Mouse (Mus musculus) intestine, embryonic 16.5 days (tissue): ENCODE data around the gene Camta1. TPM values are rescaled to one million over a fixed set of nuclear protein-coding genes. Genes with fewer than 3 reads are reported as not detected.

Experiments
- ATAC-seq: fragments of 200-750 bp; cut with Nextera tagmentation; 2 replicates; pipeline ENCODE4 v1.8.0; 2017; ENCODE audit warnings: moderate TSS enrichment, moderate library complexity
- H3K27ac ChIP-seq: fragments of 300-500 bp; sonication (generic); 2 replicates; pipeline ENCODE4 v1.5.1; 2014; ENCODE audit warnings: mild to moderate bottlenecking, low read length
- H3K27me3 ChIP-seq: fragments of 300-500 bp; sonication (generic); replicated peaks from 2 replicates; pipeline ENCODE4 v1.6.1; 2014; ENCODE audit warnings: low read length, control low read depth, mixed read lengths; ENCODE audit not compliant: control insufficient read depth, insufficient read depth
- H3K36me3 ChIP-seq: fragments of 300-500 bp; sonication (generic); 2 replicates; pipeline ENCODE4 v1.6.1; 2014; ENCODE audit warnings: low read length, control low read depth; ENCODE audit not compliant: control insufficient read depth, insufficient read depth
- H3K4me1 ChIP-seq: fragments of 300-500 bp; sonication (generic); 2 replicates; pipeline ENCODE4 v1.6.1; 2014; ENCODE audit warnings: low read length, control low read depth, mixed read lengths; ENCODE audit not compliant: control insufficient read depth, insufficient read depth
- H3K4me2 ChIP-seq: fragments of 300-500 bp; sonication (generic); 2 replicates; pipeline ENCODE4 v1.6.1; 2014; ENCODE audit warnings: low read depth, low read length, control low read depth
- H3K4me3 ChIP-seq: fragments of 300-500 bp; sonication (generic); 2 replicates; pipeline ENCODE4 v1.5.1; 2014; ENCODE audit warnings: mild to moderate bottlenecking, low read length
- H3K9ac ChIP-seq: fragments of 300-500 bp; sonication (generic); 2 replicates; pipeline ENCODE4 v1.6.1; 2014; ENCODE audit warnings: low read depth, low read length
- H3K9me3 ChIP-seq: fragments of 300-500 bp; sonication (generic); 2 replicates; pipeline ENCODE4 v1.6.1; 2016; ENCODE audit warnings: low read length, control low read depth; ENCODE audit not compliant: control insufficient read depth
- WGBS: fragments of 180-500 bp; shearing (Covaris S2); extraction: QIAGEN DNeasy Blood & Tissue Kit; methylation state at CpG from one replicate; pipeline ENCODE4 v1.1.7; 2014; 5-methylcytosine and 5-hydroxymethylcytosine counted together
- polyA plus RNA-seq: library from polyadenylated mRNA; unstranded; fragments of >200 nt; fragmentation: Nextera tagmentation; extraction: Ambion mirVana; gene quantifications from 2 replicates; pipeline ENCODE4 v1.2.1, GENCODE M21; 2015

The Camta1 gene
- polyA plus RNA-seq, 1 experiment from 2014 or later, result 69.1 TPM

DNA sequence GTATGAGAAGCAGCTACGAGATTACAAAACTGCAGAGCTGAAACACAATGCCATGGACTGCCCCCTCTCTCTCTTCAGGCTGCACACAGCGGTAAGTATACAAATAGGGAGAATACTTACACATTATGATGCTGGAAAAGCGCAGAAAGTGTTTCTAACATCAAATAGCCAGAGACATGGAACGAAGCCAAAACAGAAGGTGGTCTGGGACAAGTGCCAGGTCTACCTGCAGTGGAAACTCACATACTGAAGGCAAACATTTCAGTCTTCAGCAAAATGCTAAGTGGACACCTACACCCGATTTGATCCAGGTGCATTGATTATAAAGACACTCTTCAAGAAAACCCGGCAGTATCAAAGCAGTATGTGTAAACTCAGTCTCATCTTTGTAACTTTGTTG is 84.2 kb downstream of the Camta1 start:
- Histone ChIP-seq H3K27ac (no peak overlapping the region), H3K27me3 (no peaks in the 10 kb centered on the region), H3K9ac (no peak overlapping the region), H3K4me3 (no peak overlapping the region), H3K9me3 (no peaks in the 10 kb centered on the region), H3K4me2 (no peak overlapping the region), H3K36me3 (no peaks in the 10 kb centered on the region), H3K4me1 (no peaks in the 10 kb centered on the region)
- no peak for ATAC-seq
- 67% methylated on average over 6 of the region's 6 CpGs for WGBS

DNA sequence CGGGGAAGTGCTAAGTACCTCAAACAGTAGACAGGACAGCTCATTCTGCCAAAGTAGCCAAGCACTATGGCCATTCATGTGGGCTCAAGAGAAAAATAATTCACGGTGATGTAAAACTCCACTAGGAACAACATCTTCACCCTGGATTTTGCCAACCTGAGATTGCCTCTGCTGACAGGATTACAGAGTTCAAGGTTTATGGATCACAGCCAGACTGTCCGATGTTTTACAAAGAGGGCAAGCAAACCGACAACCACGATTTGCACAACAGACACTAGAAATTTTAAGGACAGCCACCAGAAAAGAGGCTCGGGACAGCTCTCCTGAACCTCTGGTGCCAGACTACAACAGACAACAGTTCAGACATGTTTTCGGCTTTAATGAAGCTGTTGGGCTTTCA is 86.2 kb downstream of the Camta1 start:
- no peaks in the 10 kb centered on the region for H3K4me1 ChIP-seq
- H3K4me3 ChIP-seq, result no peak overlapping the region
- H3K27me3 ChIP-seq, result no peaks in the 10 kb centered on the region
- H3K36me3 ChIP-seq, result no peaks in the 10 kb centered on the region
- no peak overlapping the region for H3K4me2 ChIP-seq
- no peak overlapping the region for H3K27ac ChIP-seq
- no peak for ATAC-seq
- H3K9me3 ChIP-seq, result no peaks in the 10 kb centered on the region
- no peak overlapping the region for H3K9ac ChIP-seq
- WGBS, result 84% methylated on average over 7 of the region's 7 CpGs

DNA sequence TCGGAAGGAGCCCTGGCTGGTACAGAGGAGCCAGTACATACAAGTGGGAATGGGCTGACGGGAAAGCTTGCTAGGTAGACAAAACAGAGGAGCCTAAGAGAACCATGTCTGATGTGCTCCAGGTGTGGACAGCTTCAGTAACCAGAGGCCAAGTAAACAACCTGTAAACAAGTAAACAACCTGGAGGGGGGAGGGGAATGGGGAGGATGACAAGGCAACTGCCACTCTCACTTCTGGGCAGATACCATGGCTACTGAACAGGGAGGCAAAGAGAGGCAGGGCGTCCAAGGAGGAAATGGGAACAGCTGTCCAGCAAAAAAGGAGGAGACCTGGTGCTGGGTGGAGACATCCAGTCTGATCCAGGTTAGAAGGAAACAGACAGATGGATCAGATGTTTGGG is 88.0 kb downstream of the Camta1 start:
- 71% methylated on average over 3 of the region's 3 CpGs for WGBS
- no peak overlapping the region for H3K27ac ChIP-seq
- no peak for ATAC-seq
- H3K4me3 ChIP-seq, result no peak overlapping the region
- no peaks in the 10 kb centered on the region for H3K9me3 ChIP-seq
- no peaks in the 10 kb centered on the region for H3K4me1 ChIP-seq
- no peaks in the 10 kb centered on the region for H3K36me3 ChIP-seq
- no peaks in the 10 kb centered on the region for H3K27me3 ChIP-seq
- no peak overlapping the region for H3K4me2 ChIP-seq
- no peak overlapping the region for H3K9ac ChIP-seq

DNA sequence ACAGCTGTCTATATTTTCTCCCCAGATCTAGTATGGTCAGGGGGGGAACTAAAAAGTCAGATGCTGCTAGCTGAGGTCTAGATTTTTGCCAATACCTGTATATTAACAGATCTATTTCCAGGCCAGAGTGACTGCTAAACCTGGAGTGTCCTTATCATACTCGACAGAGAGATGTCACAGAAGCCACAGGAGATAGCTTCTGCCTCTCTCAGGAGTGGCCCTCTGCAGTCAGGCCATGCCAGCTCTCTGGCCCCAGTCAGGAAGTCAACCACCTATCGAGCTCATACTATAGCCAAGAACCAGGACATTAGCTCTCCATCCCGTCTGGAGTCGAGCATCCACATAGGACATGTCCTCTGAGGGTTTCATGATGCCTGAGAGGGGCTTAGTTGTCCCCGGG is 88.7 kb downstream of the Camta1 start:
- Histone ChIP-seq H3K9me3 (no peaks in the 10 kb centered on the region), H3K27me3 (no peaks in the 10 kb centered on the region), H3K36me3 (no peaks in the 10 kb centered on the region), H3K9ac (no peak overlapping the region), H3K4me2 (no peak overlapping the region), H3K4me1 (no peaks in the 10 kb centered on the region), H3K27ac (no peak overlapping the region), H3K4me3 (no peak overlapping the region)
- ATAC-seq, result no peak
- WGBS, result 81% methylated on average over 5 of the region's 5 CpGs

DNA sequence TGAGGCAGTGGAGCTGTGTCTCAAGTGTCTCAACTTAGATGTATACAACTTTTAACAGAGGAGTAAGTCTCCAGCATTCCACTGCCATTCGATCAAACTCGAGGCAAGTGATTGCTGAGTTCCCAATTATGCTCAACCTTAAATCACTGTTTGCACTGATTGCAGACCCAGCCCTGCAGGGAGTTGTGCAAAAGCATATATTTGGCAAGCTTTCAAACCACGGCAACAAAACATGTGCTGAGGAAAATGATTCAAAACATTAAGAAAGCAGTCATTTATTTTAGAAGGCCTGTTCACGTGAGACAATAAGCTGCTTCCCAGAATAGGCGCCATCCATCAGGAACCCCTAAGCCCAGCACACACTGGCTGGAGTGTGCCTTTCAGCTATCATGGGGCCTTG is 91.0 kb downstream of the Camta1 start:
- H3K27ac ChIP-seq, result no peak overlapping the region
- no peak overlapping the region for H3K4me2 ChIP-seq
- H3K4me1 ChIP-seq, result no peaks in the 10 kb centered on the region
- no peaks in the 10 kb centered on the region for H3K36me3 ChIP-seq
- no peaks in the 10 kb centered on the region for H3K27me3 ChIP-seq
- ATAC-seq, result no peak
- WGBS, result 62% methylated on average over 5 of the region's 5 CpGs
- no peaks in the 10 kb centered on the region for H3K9me3 ChIP-seq
- no peak overlapping the region for H3K4me3 ChIP-seq
- H3K9ac ChIP-seq, result no peak overlapping the region

DNA sequence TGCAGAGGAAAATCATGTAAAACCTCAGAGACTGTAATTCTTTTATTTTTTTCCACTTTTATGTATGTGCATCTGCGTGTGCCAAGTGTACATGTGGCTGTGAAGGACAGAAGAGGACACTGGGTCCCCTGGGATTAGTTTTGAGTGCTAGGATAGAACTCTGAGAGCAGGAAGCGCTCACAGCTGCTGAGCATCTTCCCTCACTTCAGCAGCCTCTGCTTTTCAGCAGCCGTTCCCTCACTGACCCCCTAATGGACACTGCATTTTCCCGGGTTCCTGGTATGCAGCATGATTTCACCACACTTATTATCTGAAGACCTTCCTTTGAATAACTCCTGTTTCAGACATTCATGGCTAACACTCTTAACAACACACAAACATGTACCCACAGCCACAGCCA is 93.9 kb downstream of the Camta1 start:
- Histone ChIP-seq H3K27me3 (no peaks in the 10 kb centered on the region), H3K9ac (no peak overlapping the region), H3K4me1 (no peaks in the 10 kb centered on the region), H3K27ac (no peak overlapping the region), H3K36me3 (no peaks in the 10 kb centered on the region), H3K4me3 (no peak overlapping the region), H3K9me3 (no peaks in the 10 kb centered on the region), H3K4me2 (no peak overlapping the region)
- WGBS, result 68% methylated on average over 4 of the region's 4 CpGs
- no peak for ATAC-seq

DNA sequence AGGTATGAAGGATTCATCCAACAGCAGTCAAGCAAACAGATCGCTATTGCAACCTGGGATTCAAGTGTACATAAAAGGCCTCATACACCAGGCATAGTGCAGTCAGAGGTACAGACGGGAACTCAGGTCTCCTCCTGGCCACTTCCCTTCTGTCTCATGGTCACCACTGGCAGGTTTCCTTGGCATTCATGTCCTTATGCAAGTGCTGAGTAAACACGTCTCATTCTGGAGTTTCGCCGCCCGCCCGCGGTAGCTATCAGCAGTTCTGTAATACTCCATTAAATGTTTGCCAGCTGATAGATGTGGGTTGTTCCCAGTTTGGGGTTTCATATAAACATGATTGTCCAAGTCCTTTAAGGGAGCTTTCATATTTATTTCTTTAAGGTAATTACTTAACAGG is 94.3 kb downstream of the Camta1 start:
- no peak for ATAC-seq
- H3K4me3 ChIP-seq, result no peak overlapping the region
- no peak overlapping the region for H3K27ac ChIP-seq
- H3K36me3 ChIP-seq, result no peaks in the 10 kb centered on the region
- no peaks in the 10 kb centered on the region for H3K4me1 ChIP-seq
- no peak overlapping the region for H3K9ac ChIP-seq
- H3K27me3 ChIP-seq, result no peaks in the 10 kb centered on the region
- no peak overlapping the region for H3K4me2 ChIP-seq
- H3K9me3 ChIP-seq, result no peaks in the 10 kb centered on the region
- WGBS, result 82% methylated on average over 8 of the region's 8 CpGs

DNA sequence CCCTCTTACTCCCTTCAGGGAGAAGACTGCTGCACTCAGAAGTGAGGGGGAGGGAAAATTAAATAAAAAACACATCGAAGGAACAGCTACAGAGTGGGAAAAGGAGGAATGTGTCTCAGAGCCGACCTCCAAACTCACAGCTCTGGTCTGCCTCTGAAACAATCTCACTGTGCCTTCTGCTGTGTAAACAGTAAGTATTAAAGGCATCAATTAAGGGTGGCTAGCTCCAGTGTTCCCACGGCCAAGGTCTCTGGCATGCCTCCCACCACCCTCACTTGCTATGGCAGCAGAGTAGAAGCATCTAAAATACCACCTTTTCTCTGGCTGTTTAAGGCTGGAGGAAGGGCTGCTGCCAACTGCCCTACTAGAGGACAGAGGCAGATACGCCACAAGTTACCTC is 96.3 kb downstream of the Camta1 start:
- H3K9me3 ChIP-seq, result no peaks in the 10 kb centered on the region
- no peaks in the 10 kb centered on the region for H3K36me3 ChIP-seq
- H3K4me2 ChIP-seq, result no peak overlapping the region
- H3K9ac ChIP-seq, result no peak overlapping the region
- ATAC-seq, result no peak
- H3K27ac ChIP-seq, result no peak overlapping the region
- H3K4me3 ChIP-seq, result no peak overlapping the region
- WGBS, result 45% methylated on average over 4 of the region's 4 CpGs
- H3K4me1 ChIP-seq, result no peaks in the 10 kb centered on the region
- H3K27me3 ChIP-seq, result no peaks in the 10 kb centered on the region

DNA sequence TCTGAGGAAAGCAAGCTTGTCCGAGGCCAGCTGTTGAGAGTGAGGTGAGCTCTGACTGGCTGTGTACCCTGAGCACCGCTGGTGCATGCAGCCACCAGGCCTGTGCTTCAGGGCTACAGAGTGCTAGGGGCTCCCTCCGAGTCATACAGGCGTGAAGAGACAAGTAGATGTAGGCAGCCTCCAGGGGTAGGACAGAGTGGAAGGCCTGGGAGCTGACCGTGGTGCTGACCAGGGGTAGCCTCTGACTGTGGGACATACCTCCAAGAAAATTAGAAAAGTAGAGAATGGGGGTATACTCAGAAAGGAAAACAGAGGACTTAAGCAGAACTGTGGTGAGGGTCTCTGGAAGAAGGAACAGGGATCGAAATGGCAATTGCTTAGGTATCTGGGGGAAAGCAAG is 97.7 kb downstream of the Camta1 start:
- no peaks in the 10 kb centered on the region for H3K4me1 ChIP-seq
- H3K4me2 ChIP-seq, result no peak overlapping the region
- no peak overlapping the region for H3K27ac ChIP-seq
- no peak overlapping the region for H3K4me3 ChIP-seq
- H3K9me3 ChIP-seq, result no peaks in the 10 kb centered on the region
- no peaks in the 10 kb centered on the region for H3K27me3 ChIP-seq
- WGBS, result 34% methylated on average over 6 of the region's 6 CpGs
- no peaks in the 10 kb centered on the region for H3K36me3 ChIP-seq
- H3K9ac ChIP-seq, result no peak overlapping the region
- ATAC-seq, result peak; percentile 56

DNA sequence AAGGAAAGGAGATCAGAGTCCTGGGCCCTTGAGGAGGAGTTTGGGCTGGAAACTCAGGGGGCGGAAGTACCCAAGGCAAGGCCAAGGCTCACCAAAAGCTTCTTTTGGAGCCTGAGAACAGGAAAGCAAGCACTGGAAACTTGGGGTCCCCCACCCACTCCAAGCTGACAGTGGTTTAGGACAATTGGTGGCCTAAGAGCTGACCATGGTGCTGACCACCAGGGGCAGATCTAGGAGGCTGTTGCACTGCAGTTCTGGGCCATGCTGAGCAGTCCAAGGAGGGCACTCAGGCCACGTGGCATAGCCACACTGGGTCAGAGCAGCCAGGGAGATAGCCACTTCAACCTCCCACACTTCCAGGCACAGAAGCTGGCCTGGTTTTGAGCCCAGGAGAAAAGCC is 102.6 kb downstream of the Camta1 start:
- 62% methylated on average over 2 of the region's 2 CpGs for WGBS
- H3K4me1 ChIP-seq, result no peaks in the 10 kb centered on the region
- H3K27ac ChIP-seq, result no peak overlapping the region
- no peaks in the 10 kb centered on the region for H3K9me3 ChIP-seq
- no peak overlapping the region for H3K4me2 ChIP-seq
- H3K4me3 ChIP-seq, result no peak overlapping the region
- H3K36me3 ChIP-seq, result no peaks in the 10 kb centered on the region
- H3K27me3 ChIP-seq, result no peaks in the 10 kb centered on the region
- no peak for ATAC-seq
- no peak overlapping the region for H3K9ac ChIP-seq
